Comparison of ENCODE assay signal across 28 mouse cellular contexts in genomic region chr1:153874045-153874444, GRCm38 (mm10). TPM values are rescaled to one million over a fixed set of nuclear protein-coding genes. Genes with fewer than 3 reads are reported as not detected.
DNase-seq lines count a peak whose midpoint lies in the region; ATAC-seq lines count a peak whose summit lies in the region.
"Had no signal": no experiment of that assay in that cellular context is flagged by ENCODE, and none has a peak within 500 bp of the region (broad histone marks: within the 10 kb centered on the region; RNA-seq: fewer than 3 reads in every experiment).

TSS of gene Teddm1b (plus strand) at chr1:153874345.

- no peak for DNase-seq in frontal cortex, postnatal 25 days (ENCODE audit: low spot score in 2 of 2)
- peak; percentile 39 for DNase-seq in heart, adult 11 months
- no peak for DNase-seq in heart, postnatal 10 days
- DNase-seq in brain, adult 2 months (ENCODE audit: low read depth, low spot score): peak; percentile 55
- DNase-seq in gonadal fat pad, adult 2 months (ENCODE audit: low read depth): no peak
- no peak for DNase-seq in thymus, postnatal 14 days
- DNase-seq in T-cell, adult 2 months (ENCODE audit: low spot score): no peak
- DNase-seq: adrenal gland, adult 2 months; adrenal gland, adult 8-10 months; adrenal gland, postnatal 10 days; adrenal gland, postnatal 14 days; adrenal gland, postnatal 25 days; adrenal gland, postnatal 36 days; B cell, adult 2 months; cerebellum, adult 11 months; cerebellum, adult 11-12 months; cerebellum, adult 18-20 months; cerebellum, adult 2 months had no signal

- intact Hi-C loops in heart, postnatal 10 days (cut with DNase I): no loop called here

- ATAC-seq in frontal cortex, adult (ENCODE audit: low TSS enrichment): peak; percentile 31; the same call in 1 of the 2 replicates
- ATAC-seq: activated CD4-positive, CD25-positive, alpha-beta regulatory T cell, adult 4 months; CD4-positive, CD25-positive, alpha-beta regulatory T cell, adult 4 months; Patski had no signal

RNA-seq across cellular contexts. Expression of gene Teddm1b, which starts in this region (rescaled TPM):
- total RNA-seq in heart, postnatal 10 days (2021): not detected
- 251 and 406 TPM in 2 replicates for polyA plus RNA-seq in gonadal fat pad, adult 2 months (2012; rRNA removed)
- total RNA-seq: adrenal gland, adult 18-20 months; adrenal gland, adult 2 months; adrenal gland, postnatal 10 days; adrenal gland, postnatal 14 days; adrenal gland, postnatal 25 days; adrenal gland, postnatal 36 days; adrenal gland, postnatal 4 days; CH12.LX; MEL had no signal
- polyA plus RNA-seq: adrenal gland, adult 2 months; brain, embryonic 14.5 days; cerebellum, adult 2 months; G1E had no signal

Comparison
In these comparisons a context has a peak if more than half of its experiments do, and no peak if none do; other contexts are left out.
1. DNase-seq: peak in heart, adult 11 months (single experiment) and brain, adult 2 months (single experiment); none in frontal cortex, postnatal 25 days (0 of 2), heart, postnatal 10 days (0 of 2), gonadal fat pad, adult 2 months (single experiment), thymus, postnatal 14 days (single experiment) and T-cell, adult 2 months (single experiment).